Mouse (Mus musculus) CH12.LX (cell line): ENCODE measurements around the gene Plin2. TPM values are rescaled to one million over a fixed set of nuclear protein-coding genes. Genes with fewer than 3 reads are reported as not detected.

ENCODE experiments used
- DNase-seq: peaks from one replicate; pipeline ENCODE4 v3.0.0-alpha.2; 2013; ENCODE audit errors: extremely low read depth
- H3K27ac ChIP-seq: 2 replicates; pipeline ENCODE4 v1.5.1; 2012; ENCODE audit warnings: low read depth, mild to moderate bottlenecking, control low read depth, moderate library complexity; ENCODE audit not compliant: insufficient read depth
- H3K27me3 ChIP-seq: replicated peaks from 2 replicates; pipeline ENCODE3; 2012; ENCODE audit warnings: inconsistent platforms
- H3K36me3 ChIP-seq, 2 experiments: replicated peaks in 1 of 2; 2 replicates each; pipeline versions ENCODE3 to v1.6.1; 2012; ENCODE audit warnings: inconsistent platforms in 1 of 2, low read length in 1 of 2, mild to moderate bottlenecking in 1 of 2, mixed read lengths in 1 of 2, moderate library complexity in 1 of 2; ENCODE audit not compliant: control insufficient read depth in 1 of 2, insufficient read depth in 1 of 2
- H3K4me1 ChIP-seq, 2 experiments: 2 replicates each; pipeline ENCODE4 v1.6.1; 2012; ENCODE audit warnings: inconsistent platforms in 1 of 2, moderate library complexity in 1 of 2; ENCODE audit not compliant: insufficient read depth in 2 of 2, control insufficient read depth in 1 of 2
- H3K4me2 ChIP-seq: 2 replicates; pipeline ENCODE4 v1.6.1; 2012; ENCODE audit warnings: low read depth, mild to moderate bottlenecking, control low read depth; ENCODE audit not compliant: poor library complexity, insufficient read depth, severe bottlenecking
- H3K4me3 ChIP-seq, 3 experiments: fragments of 150-350 bp in 1 of 3; sonication (generic) in 1 of 3; replicated peaks in 1 of 3; 2 replicates each; pipeline versions ENCODE3 to v1.5.1; 2011 to 2012; ENCODE audit warnings: low read depth in 2 of 3, low read length in 2 of 3, mild to moderate bottlenecking in 2 of 3, moderate library complexity in 2 of 3, control low read depth in 1 of 3, improper control_type of control experiment in 1 of 3, inconsistent platforms in 1 of 3, mixed read lengths in 1 of 3; ENCODE audit not compliant: poor library complexity in 1 of 3
- H3K79me2 ChIP-seq: replicated peaks from 2 replicates; pipeline ENCODE4 v1.6.1; 2012; ENCODE audit warnings: mild to moderate bottlenecking, moderate library complexity; ENCODE audit not compliant: control insufficient read depth, poor library complexity, insufficient read depth, severe bottlenecking; ENCODE audit errors: extremely low read depth
- H3K9ac ChIP-seq: 2 replicates; pipeline ENCODE4 v1.6.1; 2012; ENCODE audit warnings: low read depth, mild to moderate bottlenecking, control low read depth, moderate library complexity; ENCODE audit not compliant: insufficient read depth
- H3K9me3 ChIP-seq: replicated peaks from 2 replicates; pipeline ENCODE3; 2012; ENCODE audit warnings: low read length, inconsistent platforms, mixed read lengths
- CHD1 ChIP-seq: IDR thresholded peaks from 2 replicates; pipeline ENCODE4 v1.6.1; 2012; ENCODE audit warnings: low read depth, low read length, improper control_type of control experiment, inconsistent platforms
- CTCF ChIP-seq, 2 experiments: IDR thresholded peaks in 1 of 2; conservative IDR thresholded peaks in 1 of 2; 2 replicates each; pipeline ENCODE4 v1.5.1; 2011 to 2012; ENCODE audit warnings: low read depth in 2 of 2, low read length in 2 of 2, improper control_type of control experiment in 1 of 2, inconsistent platforms in 1 of 2, mild to moderate bottlenecking in 1 of 2, moderate library complexity in 1 of 2
- ELF1 ChIP-seq: IDR thresholded peaks from 2 replicates; pipeline ENCODE4 v1.6.1; 2014; ENCODE audit warnings: low read depth, mild to moderate bottlenecking, inconsistent platforms, low read length, improper control_type of control experiment
- EP300 ChIP-seq: IDR thresholded peaks from 2 replicates; pipeline ENCODE4 v1.6.1; 2011; ENCODE audit warnings: low read length, improper control_type of control experiment
- ETS1 ChIP-seq: conservative IDR thresholded peaks from 2 replicates; pipeline ENCODE4 v1.6.1; 2012; ENCODE audit warnings: low read depth, mild to moderate bottlenecking, inconsistent platforms, low read length, improper control_type of control experiment, moderate library complexity
- GABPA ChIP-seq: IDR thresholded peaks from 2 replicates; pipeline ENCODE4 v1.6.1; 2012; ENCODE audit warnings: low read depth, low read length, improper control_type of control experiment, inconsistent platforms; ENCODE audit not compliant: insufficient replicate concordance
- HCFC1 ChIP-seq: IDR thresholded peaks from 2 replicates; pipeline ENCODE4 v1.6.1; 2012; ENCODE audit warnings: low read depth, mild to moderate bottlenecking, inconsistent platforms, low read length, improper control_type of control experiment
- IRF4 ChIP-seq: IDR thresholded peaks from 2 replicates; pipeline ENCODE4 v1.6.1; 2014; ENCODE audit warnings: low read depth, mild to moderate bottlenecking, inconsistent platforms, low read length, improper control_type of control experiment
- JUN ChIP-seq: IDR thresholded peaks from 2 replicates; pipeline ENCODE4 v1.6.1; 2011; ENCODE audit warnings: low read depth, mild to moderate bottlenecking, low read length, improper control_type of control experiment, moderate library complexity; ENCODE audit not compliant: insufficient read depth
- JUND ChIP-seq: conservative IDR thresholded peaks from 2 replicates; pipeline ENCODE4 v1.6.1; 2011; ENCODE audit warnings: low read depth, low read length, improper control_type of control experiment
- KAT2A ChIP-seq: IDR thresholded peaks from 2 replicates; pipeline ENCODE4 v1.6.1; 2012; ENCODE audit warnings: low read length, improper control_type of control experiment, inconsistent platforms; ENCODE audit not compliant: insufficient replicate concordance
- MAX ChIP-seq: IDR thresholded peaks from 2 replicates; pipeline ENCODE4 v1.6.1; 2011; ENCODE audit warnings: low read length, improper control_type of control experiment
- MAZ ChIP-seq: IDR thresholded peaks from 2 replicates; pipeline ENCODE4 v1.6.1; 2012; ENCODE audit warnings: low read depth, mild to moderate bottlenecking, inconsistent platforms, low read length, improper control_type of control experiment, moderate library complexity
- MXI1 ChIP-seq: IDR thresholded peaks from 2 replicates; pipeline ENCODE4 v1.6.1; 2011; ENCODE audit warnings: mild to moderate bottlenecking, low read depth, low read length, improper control_type of control experiment
- NELFE ChIP-seq: IDR thresholded peaks from 2 replicates; pipeline ENCODE4 v1.6.1; 2011; ENCODE audit warnings: low read depth, low read length, improper control_type of control experiment
- NRF1 ChIP-seq: IDR thresholded peaks from 2 replicates; pipeline ENCODE4 v1.6.1; 2014; ENCODE audit warnings: low read depth, mild to moderate bottlenecking, inconsistent platforms, low read length, improper control_type of control experiment, moderate library complexity
- POLR2A ChIP-seq: IDR thresholded peaks from 2 replicates; pipeline ENCODE4 v1.6.1; 2011; ENCODE audit warnings: low read depth, mild to moderate bottlenecking, improper control_type of control experiment, low read length
- POLR2AphosphoS2 ChIP-seq: IDR thresholded peaks from 2 replicates; pipeline ENCODE4 v1.6.1; 2011; ENCODE audit warnings: low read depth, low read length, improper control_type of control experiment
- RAD21 ChIP-seq: IDR thresholded peaks from 2 replicates; pipeline ENCODE4 v1.6.1; 2011; ENCODE audit warnings: low read depth, mild to moderate bottlenecking, low read length, improper control_type of control experiment, moderate library complexity
- RCOR1 ChIP-seq: conservative IDR thresholded peaks from 2 replicates; pipeline ENCODE4 v1.6.1; 2012; ENCODE audit warnings: low read depth, mild to moderate bottlenecking, inconsistent platforms, low read length, improper control_type of control experiment
- SIN3A ChIP-seq: IDR thresholded peaks from 2 replicates; pipeline ENCODE4 v1.6.1; 2012; ENCODE audit warnings: low read length, improper control_type of control experiment, inconsistent platforms
- SMC3 ChIP-seq: IDR thresholded peaks from 2 replicates; pipeline ENCODE4 v1.6.1; 2011; ENCODE audit warnings: low read depth, low read length, improper control_type of control experiment
- TBP ChIP-seq: conservative IDR thresholded peaks from 2 replicates; pipeline ENCODE4 v1.6.1; 2011; ENCODE audit warnings: low read depth, low read length, improper control_type of control experiment
- TCF12 ChIP-seq: IDR thresholded peaks from 2 replicates; pipeline ENCODE4 v1.6.1; 2014; ENCODE audit warnings: low read depth, mild to moderate bottlenecking, inconsistent platforms, low read length, improper control_type of control experiment
- USF1 ChIP-seq: IDR thresholded peaks from 2 replicates; pipeline ENCODE4 v1.6.1; 2014; ENCODE audit warnings: low read depth, mild to moderate bottlenecking, inconsistent platforms, low read length, improper control_type of control experiment
- USF2 ChIP-seq: conservative IDR thresholded peaks from 2 replicates; pipeline ENCODE4 v1.6.1; 2011; ENCODE audit warnings: low read depth, low read length, improper control_type of control experiment
- ZMIZ1 ChIP-seq: IDR thresholded peaks from 2 replicates; pipeline ENCODE4 v1.6.1; 2012; ENCODE audit warnings: low read depth, mild to moderate bottlenecking, inconsistent platforms, low read length, improper control_type of control experiment
- ZNF384 ChIP-seq: IDR thresholded peaks from 2 replicates; pipeline ENCODE4 v1.6.1; 2012; ENCODE audit warnings: low read depth, low read length, improper control_type of control experiment, inconsistent platforms
- dilution Hi-C: fragments of 300-500 bp; cut with MboI; formaldehyde crosslinking; loops from 2 replicates; pipeline ENCODE4 v1.14.3; 2020; ENCODE audit warnings: low sequenced_read_pairs; ENCODE audit not compliant: extremely low pct_unique_long_range_greater_than_20kb, extremely low pct_ligation_motif_present
- in situ Hi-C: fragments of 300-500 bp; cut with MboI; formaldehyde crosslinking; loops from 3 replicates; pipeline ENCODE4 v1.14.3; 2019; ENCODE audit warnings: low sequenced_read_pairs, low pct_ligation_motif_present, low pct_unique_long_range_greater_than_20kb, mixed read lengths
- polyA plus RNA-seq: library from polyadenylated mRNA; unstranded; fragments of >175 nt; gene quantifications from 2 replicates; pipeline ENCODE4 v1.2.1, GENCODE M21; 2012; ENCODE audit warnings: low read depth; ENCODE audit not compliant: insufficient read length
- total RNA-seq, 2 experiments: library from RNA; depleted of rRNA; stranded (reverse); fragments of 300-350 nt in 1 of 2; fragments of >200 nt in 1 of 2; gene quantifications; 2 replicates each; pipeline ENCODE4 v1.2.3; 2012 to 2014

Plin2 gene
- total and polyA plus RNA-seq, 3 experiments: 13.4 to 44.9 (median 22.9) TPM

- peaks cover 4 to 14% of the 10 kb centered on the region in 2 experiments; a peak in 3 of 4 replicates for H3K4me1 ChIP-seq
- peak overlapping the region; percentile 31; the same call in 1 of the 2 replicates for H3K27ac ChIP-seq
- TF ChIP-seq SIN3A (no peak), EP300 (peak; percentile 36; the same call in 1 of the 2 replicates), MXI1 (no peak), IRF4 (peak; percentile 57; the same call in 1 of the 2 replicates), ELF1 (no peak), JUND (no peak), POLR2A (peak; percentile 44; the same call in 1 of the 2 replicates), CHD1 (no peak), HCFC1 (no peak; the same call in 1 of the 2 replicates), POLR2AphosphoS2 (no peak), ZMIZ1 (no peak), MAZ (0 out of 2 replicates have a peak, but pooled peaks have one; percentile 48), ZNF384 (no peak), MAX (no peak), KAT2A (no peak), GABPA (no peak), SMC3 (no peak), USF2 (no peak), JUN (no peak), TCF12 (peak; percentile 60; the same call in 1 of the 2 replicates), NRF1 (no peak), RCOR1 (no peak), RAD21 (no peak), CTCF (conservative IDR thresholded peaks at IDR 0.05 in 1 of 2, IDR thresholded peaks at IDR 0.05 in 1 of 2; ENCODE audit: low read depth in 2 of 2, low read length in 2 of 2) (no peak), USF1 (no peak), TBP (no peak), NELFE (no peak), ETS1 (peak; percentile 59)
- no peaks in the 10 kb centered on the region for H3K27me3 ChIP-seq
- no peaks in the 10 kb centered on the region for H3K36me3 ChIP-seq
- peak overlapping the region in 1 of 3 experiments; percentile 26 for H3K4me3 ChIP-seq
- no peaks in the 10 kb centered on the region for H3K79me2 ChIP-seq
- H3K9ac ChIP-seq: peak overlapping the region; percentile 56; the same call in 1 of the 2 replicates
- peak overlapping the region; percentile 83 for H3K4me2 ChIP-seq
- no peaks in the 10 kb centered on the region for H3K9me3 ChIP-seq
- DNase-seq: peak; percentile 63
- in situ Hi-C loops: no loop called here
- dilution Hi-C loops: no loop called here
Measured at GRCm38 (mm10) chr4:86625463-86625862, 44.4 kb downstream of the Plin2 start.
